Mouse (Mus musculus): ENCODE results near the gene Arhgap42. TPM values are rescaled to one million over a fixed set of nuclear protein-coding genes. Genes with fewer than 3 reads are reported as not detected.

Gene Arhgap42
- polyA plus RNA-seq, 1 experiment from 2014 or later = 28.8 TPM

DNA sequence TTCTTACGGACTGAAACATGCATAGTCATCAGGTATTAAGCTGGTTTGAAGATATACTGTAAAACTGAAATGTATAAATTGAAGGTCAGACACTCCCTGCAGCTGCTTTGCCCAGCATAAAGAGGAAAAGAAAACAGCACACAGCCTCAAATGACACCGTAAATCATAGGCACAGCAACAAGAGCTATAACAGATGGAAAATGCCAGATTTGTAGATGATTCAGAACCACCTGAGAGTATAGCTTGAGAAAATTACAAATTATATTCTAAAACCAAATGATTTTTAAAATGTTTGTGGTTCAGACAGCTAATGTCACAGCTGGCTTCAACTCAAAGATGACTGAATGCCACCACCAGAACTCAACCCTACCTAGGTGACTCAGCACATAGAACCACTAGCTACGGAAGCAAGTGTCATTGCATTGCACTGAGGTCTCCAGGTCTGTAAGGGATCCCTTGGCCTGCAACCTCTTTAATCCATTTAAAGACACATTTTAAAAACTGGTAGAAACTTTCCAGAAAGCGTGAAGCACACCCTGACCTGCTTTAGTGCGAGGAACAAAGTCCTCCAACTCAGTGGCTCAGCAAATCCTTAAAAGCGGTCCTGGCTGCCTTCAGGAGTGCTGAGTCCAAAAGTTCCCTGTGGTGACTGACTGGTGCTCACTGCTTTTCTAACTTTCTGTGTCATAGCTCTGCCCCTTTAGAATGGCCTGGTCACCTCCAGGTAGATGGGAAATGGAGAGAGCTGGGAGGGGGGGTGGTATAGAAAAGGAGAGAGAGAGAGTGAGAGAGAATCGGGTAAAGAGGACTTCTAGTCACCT lies 94.4 kb downstream of the Arhgap42 start:
- H3K9ac ChIP-seq (ENCODE audit: low read depth, low read length) = no peak overlapping the region
- DNase-seq (ENCODE audit: low spot score) (no peak), ATAC-seq (ENCODE audit: low read depth) (no peak)
- 0 out of 2 replicates have a peak overlapping the region, but pooled peaks have one; percentile 67 for H3K27ac ChIP-seq (replicated peaks; ENCODE audit: low read depth, low read length)
- H3K4me1 ChIP-seq (ENCODE audit: control insufficient read depth, insufficient read depth, low read length) = peaks cover 41% of the 10 kb centered on the region
- H3K36me3 ChIP-seq (ENCODE audit: control insufficient read depth, insufficient read depth, low read length) = no peaks in the 10 kb centered on the region
- H3K9me3 ChIP-seq (ENCODE audit: control insufficient read depth, low read length) = no peaks in the 10 kb centered on the region
- no peak overlapping the region for H3K4me3 ChIP-seq (ENCODE audit: low read depth, low read length)
- no peaks in the 10 kb centered on the region for H3K27me3 ChIP-seq (replicated peaks; ENCODE audit: control insufficient read depth, insufficient read depth, low read length)
- H3K4me2 ChIP-seq (ENCODE audit: low read depth, low read length) = no peak overlapping the region
- WGBS = 77% methylated on average over 7 of the region's 7 CpGs

DNA sequence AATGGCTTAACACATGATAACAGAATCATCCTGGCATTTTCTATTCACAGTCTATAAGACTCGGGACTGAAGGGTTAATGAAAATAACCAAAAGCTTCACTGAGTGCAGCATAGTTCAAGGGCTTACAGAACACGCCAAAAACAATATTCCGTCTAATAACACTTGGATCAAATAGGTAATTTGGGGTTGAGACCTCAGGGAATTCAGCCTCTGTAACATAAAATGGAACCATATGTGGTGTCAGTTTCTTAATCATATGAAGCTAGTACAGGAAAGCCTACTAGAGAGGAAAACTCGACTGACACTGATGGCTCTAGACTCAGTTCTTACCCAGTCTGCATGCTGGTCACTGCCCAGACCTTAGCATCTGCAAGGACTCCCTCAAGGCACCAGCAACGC lies 95.8 kb downstream of the Arhgap42 start:
- DNase-seq (ENCODE audit: low spot score) = peak; percentile 90
- peaks cover 41% of the 10 kb centered on the region for H3K4me1 ChIP-seq (ENCODE audit: control insufficient read depth, insufficient read depth, low read length)
- no peaks in the 10 kb centered on the region for H3K36me3 ChIP-seq (ENCODE audit: control insufficient read depth, insufficient read depth, low read length)
- H3K9ac ChIP-seq (ENCODE audit: low read depth, low read length) = no peak overlapping the region
- WGBS = 11% methylated on average over 5 of the region's 5 CpGs
- H3K4me2 ChIP-seq (ENCODE audit: low read depth, low read length) = peak overlapping the region; percentile 22; the same call in 1 of the 2 replicates
- no peaks in the 10 kb centered on the region for H3K9me3 ChIP-seq (ENCODE audit: control insufficient read depth, low read length)
- no peak overlapping the region for H3K4me3 ChIP-seq (ENCODE audit: low read depth, low read length)
- H3K27ac ChIP-seq (replicated peaks; ENCODE audit: low read depth, low read length) = peak overlapping the region; percentile 67
- H3K27me3 ChIP-seq (replicated peaks; ENCODE audit: control insufficient read depth, insufficient read depth, low read length) = no peaks in the 10 kb centered on the region
- peak; percentile 41 for ATAC-seq (ENCODE audit: low read depth)

DNA sequence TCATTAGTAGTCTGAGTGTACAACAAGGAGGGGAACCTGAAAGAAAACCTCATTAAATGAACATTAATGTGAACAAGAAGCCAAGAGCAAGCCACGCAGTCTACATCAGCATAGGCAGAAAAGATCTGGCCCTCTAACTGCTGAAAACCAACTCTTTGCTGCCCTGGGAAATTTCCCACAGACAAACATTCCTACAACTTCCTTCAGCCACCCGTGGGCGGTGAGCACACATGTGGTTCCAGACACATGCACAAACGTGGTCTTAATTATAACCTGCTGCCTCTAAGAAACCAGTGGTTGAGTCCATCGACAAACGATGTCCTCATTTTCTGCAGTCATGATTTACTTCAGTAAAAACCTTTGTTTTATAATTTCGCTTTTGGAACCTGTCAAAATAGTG lies 96.3 kb downstream of the Arhgap42 start:
- peaks cover 41% of the 10 kb centered on the region for H3K4me1 ChIP-seq (ENCODE audit: control insufficient read depth, insufficient read depth, low read length)
- no peaks in the 10 kb centered on the region for H3K27me3 ChIP-seq (replicated peaks; ENCODE audit: control insufficient read depth, insufficient read depth, low read length)
- WGBS = 23% methylated on average over 7 of the region's 7 CpGs
- no peaks in the 10 kb centered on the region for H3K36me3 ChIP-seq (ENCODE audit: control insufficient read depth, insufficient read depth, low read length)
- H3K4me3 ChIP-seq (ENCODE audit: low read depth, low read length) = no peak overlapping the region
- peak overlapping the region; percentile 22; the same call in 1 of the 2 replicates for H3K4me2 ChIP-seq (ENCODE audit: low read depth, low read length)
- H3K27ac ChIP-seq (replicated peaks; ENCODE audit: low read depth, low read length) = peak overlapping the region; percentile 67
- peak; percentile 83 for DNase-seq (ENCODE audit: low spot score)
- ATAC-seq (ENCODE audit: low read depth) = peak; percentile 44; the same call in 1 of the 2 replicates
- no peaks in the 10 kb centered on the region for H3K9me3 ChIP-seq (ENCODE audit: control insufficient read depth, low read length)
- H3K9ac ChIP-seq (ENCODE audit: low read depth, low read length) = no peak overlapping the region

DNA sequence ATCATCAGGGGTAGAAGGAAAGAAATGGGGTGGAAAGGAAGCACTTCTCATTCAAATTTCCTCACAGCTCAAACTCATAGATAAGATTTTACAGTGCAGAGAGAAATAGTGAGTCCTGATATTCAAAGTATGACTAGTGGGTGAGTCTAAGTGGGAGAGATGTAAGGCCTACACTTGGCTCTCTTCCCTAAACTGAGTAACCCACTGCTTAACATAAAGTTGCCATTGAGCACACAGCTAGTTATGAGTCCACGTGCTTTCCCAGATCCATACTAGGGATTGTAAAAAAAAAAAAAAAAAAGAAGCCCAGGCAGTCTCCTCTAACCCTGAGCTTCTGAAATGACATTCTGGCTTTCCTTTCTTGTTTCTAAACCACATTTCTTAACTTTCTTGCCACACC lies 96.8 kb downstream of the Arhgap42 start:
- H3K9ac ChIP-seq (ENCODE audit: low read depth, low read length) = no peak overlapping the region
- H3K9me3 ChIP-seq (ENCODE audit: control insufficient read depth, low read length) = no peaks in the 10 kb centered on the region
- H3K4me3 ChIP-seq (ENCODE audit: low read depth, low read length) = no peak overlapping the region
- H3K4me2 ChIP-seq (ENCODE audit: low read depth, low read length) = peak overlapping the region; percentile 22; the same call in 1 of the 2 replicates
- ATAC-seq (ENCODE audit: low read depth) (0 out of 2 replicates have a peak, but pooled peaks have one; percentile 8), DNase-seq (ENCODE audit: low spot score) (no peak)
- 29% methylated on average over 1 of the region's 1 CpGs for WGBS
- no peaks in the 10 kb centered on the region for H3K27me3 ChIP-seq (replicated peaks; ENCODE audit: control insufficient read depth, insufficient read depth, low read length)
- peak overlapping the region; percentile 67 for H3K27ac ChIP-seq (replicated peaks; ENCODE audit: low read depth, low read length)
- peaks cover 41% of the 10 kb centered on the region for H3K4me1 ChIP-seq (ENCODE audit: control insufficient read depth, insufficient read depth, low read length)
- H3K36me3 ChIP-seq (ENCODE audit: control insufficient read depth, insufficient read depth, low read length) = no peaks in the 10 kb centered on the region

DNA sequence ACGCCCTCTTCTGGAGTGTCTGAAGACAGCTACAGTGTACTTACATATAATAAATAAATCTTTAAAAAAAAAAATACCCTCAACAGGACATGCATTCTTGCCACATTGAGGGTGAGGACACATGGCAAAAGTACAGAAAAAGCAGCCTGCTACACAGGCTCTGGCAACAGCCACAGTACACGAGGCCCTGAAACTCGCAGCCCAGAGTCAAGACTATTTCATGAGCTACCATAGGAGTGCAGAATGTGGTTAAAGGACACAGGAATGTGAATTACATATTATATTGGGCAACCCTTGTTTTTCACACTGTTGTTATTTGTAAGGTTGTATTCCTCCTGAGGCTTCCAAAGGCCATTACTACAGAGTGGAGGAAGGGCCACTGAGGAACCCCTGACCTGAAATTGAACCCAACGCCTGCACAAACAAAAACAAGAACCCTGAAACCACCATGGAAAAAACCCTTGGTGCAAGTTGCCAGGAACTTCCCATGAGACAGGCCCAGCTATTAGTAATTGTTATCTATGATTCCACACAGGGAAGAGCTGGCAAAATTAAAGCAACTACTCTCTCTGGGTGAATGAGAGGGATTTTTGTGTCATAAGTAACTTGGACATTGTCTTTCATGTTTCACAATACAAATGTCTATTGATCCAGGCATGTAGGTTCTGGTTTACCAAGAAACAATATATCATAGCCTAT lies 109.8 kb downstream of the Arhgap42 start:
- Histone ChIP-seq H3K4me1 (ENCODE audit: control insufficient read depth, insufficient read depth, low read length) (peaks cover 11% of the 10 kb centered on the region), H3K9ac (ENCODE audit: low read depth, low read length) (no peak overlapping the region), H3K4me3 (ENCODE audit: low read depth, low read length) (no peak overlapping the region), H3K27me3 (replicated peaks; ENCODE audit: control insufficient read depth, insufficient read depth, low read length) (no peaks in the 10 kb centered on the region), H3K4me2 (ENCODE audit: low read depth, low read length) (no peak overlapping the region), H3K9me3 (ENCODE audit: control insufficient read depth, low read length) (0 out of 2 replicates have a peak, but pooled peaks cover 4% of the 10 kb centered on the region), H3K36me3 (ENCODE audit: control insufficient read depth, insufficient read depth, low read length) (no peaks in the 10 kb centered on the region), H3K27ac (replicated peaks; ENCODE audit: low read depth, low read length) (no peak overlapping the region)
- whole genome bisulfite sequencing = 81% methylated on average over 4 of the region's 4 CpGs
- ATAC-seq (ENCODE audit: low read depth) (no peak), DNase-seq (ENCODE audit: low spot score) (no peak)

DNA sequence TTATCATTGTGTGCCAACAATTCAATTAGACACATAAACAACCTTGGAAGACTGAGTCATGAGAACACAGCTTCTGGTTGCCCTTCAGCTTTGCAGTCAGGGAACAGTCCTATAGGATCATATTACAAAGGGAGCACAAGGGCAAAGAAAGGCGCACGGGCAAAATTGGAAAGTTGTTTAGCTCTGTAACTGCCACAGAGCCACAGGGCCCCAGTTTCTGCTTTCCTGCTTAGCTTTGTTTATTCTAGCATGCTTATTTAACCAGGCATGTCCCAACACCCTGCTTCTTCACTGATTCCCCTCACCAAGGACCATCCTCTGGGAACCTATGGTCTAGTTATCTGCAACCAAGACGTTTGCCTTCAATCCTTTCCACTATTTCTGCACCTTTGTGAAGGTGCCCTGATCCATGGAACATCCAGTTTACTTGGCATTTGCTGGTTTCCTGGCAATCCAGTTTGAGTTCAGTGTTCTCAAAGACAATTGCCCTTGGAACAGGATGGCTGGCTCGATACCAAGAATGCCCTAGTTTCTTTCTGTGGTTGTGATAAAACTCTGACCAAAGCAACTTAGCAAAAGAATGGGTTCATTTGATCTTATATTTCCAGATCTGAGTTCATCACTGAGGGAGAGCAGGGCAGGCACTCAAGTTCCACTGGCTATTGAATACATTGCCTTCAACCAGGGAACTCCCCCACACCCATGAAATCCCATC lies 111.7 kb downstream of the Arhgap42 start:
- Histone ChIP-seq H3K4me3 (ENCODE audit: low read depth, low read length) (no peak overlapping the region), H3K9ac (ENCODE audit: low read depth, low read length) (no peak overlapping the region), H3K9me3 (ENCODE audit: control insufficient read depth, low read length) (no peaks in the 10 kb centered on the region), H3K4me2 (ENCODE audit: low read depth, low read length) (no peak overlapping the region), H3K36me3 (ENCODE audit: control insufficient read depth, insufficient read depth, low read length) (no peaks in the 10 kb centered on the region), H3K4me1 (ENCODE audit: control insufficient read depth, insufficient read depth, low read length) (peaks cover 11% of the 10 kb centered on the region), H3K27me3 (replicated peaks; ENCODE audit: control insufficient read depth, insufficient read depth, low read length) (no peaks in the 10 kb centered on the region), H3K27ac (replicated peaks; ENCODE audit: low read depth, low read length) (no peak overlapping the region; the same call in 1 of the 2 replicates)
- no peak for ATAC-seq (ENCODE audit: low read depth)
- peak; percentile 39 for DNase-seq (ENCODE audit: low spot score)
- 31% methylated on average over 4 of the region's 4 CpGs for WGBS

DNA sequence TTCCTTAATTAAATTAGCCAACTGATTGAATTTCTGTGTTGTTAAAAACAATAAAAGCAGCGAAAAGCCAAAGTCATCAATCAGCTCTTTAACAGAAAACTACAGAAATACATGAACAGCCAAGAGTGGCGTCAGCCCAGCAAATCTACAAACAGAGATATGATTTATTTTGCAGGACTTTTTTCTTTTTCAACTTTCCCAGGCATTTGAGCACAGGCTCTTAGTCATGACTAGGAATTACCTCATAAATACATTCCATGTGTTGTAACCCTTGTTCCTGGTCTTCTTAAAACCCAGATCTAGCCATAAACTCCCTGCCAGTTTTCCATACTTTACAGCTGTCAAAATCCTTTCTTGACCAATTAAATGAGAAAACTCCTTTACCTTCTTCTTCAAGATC lies 114.7 kb downstream of the Arhgap42 start:
- no peak overlapping the region for H3K9ac ChIP-seq (ENCODE audit: low read depth, low read length)
- peaks cover 11% of the 10 kb centered on the region for H3K4me1 ChIP-seq (ENCODE audit: control insufficient read depth, insufficient read depth, low read length)
- no peak overlapping the region; the same call in 1 of the 2 replicates for H3K27ac ChIP-seq (replicated peaks; ENCODE audit: low read depth, low read length)
- no peak overlapping the region for H3K4me2 ChIP-seq (ENCODE audit: low read depth, low read length)
- H3K4me3 ChIP-seq (ENCODE audit: low read depth, low read length) = no peak overlapping the region
- DNase-seq (ENCODE audit: low spot score) (peak; percentile 50), ATAC-seq (ENCODE audit: low read depth) (no peak)
- 50% methylated on average over 2 of the region's 2 CpGs for WGBS
- no peaks in the 10 kb centered on the region for H3K27me3 ChIP-seq (replicated peaks; ENCODE audit: control insufficient read depth, insufficient read depth, low read length)
- no peaks in the 10 kb centered on the region for H3K36me3 ChIP-seq (ENCODE audit: control insufficient read depth, insufficient read depth, low read length)
- H3K9me3 ChIP-seq (ENCODE audit: control insufficient read depth, low read length) = no peaks in the 10 kb centered on the region

DNA sequence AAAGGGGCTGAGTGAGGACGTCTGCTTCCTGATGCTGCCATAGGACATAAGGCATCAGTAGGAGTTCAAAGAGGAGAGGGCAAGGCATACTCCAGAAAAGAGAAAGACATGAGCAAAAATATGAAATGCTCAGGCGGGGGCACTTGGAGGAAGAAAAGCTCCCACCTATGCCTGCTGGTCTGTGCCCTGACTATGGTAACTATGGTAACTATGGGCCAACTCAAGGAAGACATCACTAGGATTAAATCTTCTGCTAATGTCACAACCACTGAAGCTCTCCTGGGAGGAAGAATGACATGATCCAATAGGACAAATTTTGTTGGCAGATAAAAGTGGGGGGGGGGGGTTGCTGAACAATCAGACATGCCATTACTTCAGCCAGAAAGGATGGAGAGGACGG lies 124.6 kb downstream of the Arhgap42 start:
- Histone ChIP-seq H3K4me1 (ENCODE audit: control insufficient read depth, insufficient read depth, low read length) (no peaks in the 10 kb centered on the region), H3K9ac (ENCODE audit: low read depth, low read length) (no peak overlapping the region), H3K27ac (replicated peaks; ENCODE audit: low read depth, low read length) (no peak overlapping the region), H3K27me3 (replicated peaks; ENCODE audit: control insufficient read depth, insufficient read depth, low read length) (no peaks in the 10 kb centered on the region), H3K9me3 (ENCODE audit: control insufficient read depth, low read length) (no peaks in the 10 kb centered on the region), H3K4me3 (ENCODE audit: low read depth, low read length) (no peak overlapping the region), H3K36me3 (ENCODE audit: control insufficient read depth, insufficient read depth, low read length) (no peaks in the 10 kb centered on the region), H3K4me2 (ENCODE audit: low read depth, low read length) (no peak overlapping the region)
- ATAC-seq (ENCODE audit: low read depth) (no peak), DNase-seq (ENCODE audit: low spot score) (no peak)
- WGBS = 78% methylated on average over 3 of the region's 3 CpGs
